In the genomic region with DNA sequence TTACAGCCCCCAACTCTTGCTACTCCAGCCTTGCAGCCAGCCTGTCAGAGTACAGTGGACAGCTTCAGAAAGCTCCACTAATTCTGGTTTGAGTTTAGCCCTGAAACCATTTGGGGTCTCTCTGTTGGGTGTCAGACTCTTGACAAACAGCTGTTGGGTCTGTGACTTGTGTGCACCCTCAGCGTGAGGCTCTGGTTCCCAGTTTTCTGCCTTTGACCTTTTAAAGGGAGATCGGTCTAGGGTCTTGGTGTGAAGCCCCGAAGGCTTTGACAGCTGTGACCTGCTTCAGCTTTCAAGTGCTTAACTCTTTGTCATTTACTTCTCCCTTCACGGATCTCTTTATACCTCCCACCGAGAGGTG, we compare ENCODE assay signal across 8 mouse cellular contexts. TPM values are rescaled to one million over a fixed set of nuclear protein-coding genes. Genes with fewer than 3 reads are reported as not detected.
A peak's percentile ranks its signal among the peaks of the same experiment; 100 is the strongest.
DNase-seq lines count a peak whose midpoint lies in the region; ATAC-seq lines count a peak whose summit lies in the region.

No protein-coding gene starts in this region.

- H3K36me3 ChIP-seq in kidney, embryonic 16.5 days (ENCODE audit: insufficient read depth, low read length): peaks cover 27% of the 10 kb centered on the region
- H3K36me3 ChIP-seq in intestine, embryonic 16.5 days (ENCODE audit: control insufficient read depth, insufficient read depth, low read length): peaks cover 22% of the 10 kb centered on the region
- peaks cover 39% of the 10 kb centered on the region for H3K36me3 ChIP-seq in neural tube, embryonic 13.5 days

- H3K9me3 ChIP-seq in kidney, embryonic 16.5 days (ENCODE audit: low read length): no peaks in the 10 kb centered on the region
- H3K9me3 ChIP-seq in intestine, embryonic 16.5 days (ENCODE audit: control insufficient read depth, low read length): no peaks in the 10 kb centered on the region
- H3K9me3 ChIP-seq in neural tube, embryonic 13.5 days: no peaks in the 10 kb centered on the region

- H3K4me2 ChIP-seq in kidney, embryonic 16.5 days (replicated peaks; ENCODE audit: low read depth, low read length): peak overlapping the region; percentile 59
- peak overlapping the region; percentile 72 for H3K4me2 ChIP-seq in intestine, embryonic 16.5 days (ENCODE audit: low read depth, low read length)
- peak overlapping the region; percentile 87 for H3K4me2 ChIP-seq in neural tube, embryonic 13.5 days

- peak overlapping the region; percentile 94 for H3K4me3 ChIP-seq in kidney, embryonic 16.5 days (ENCODE audit: low read length)
- H3K4me3 ChIP-seq in intestine, embryonic 16.5 days (ENCODE audit: low read length): peak overlapping the region; percentile 92
- peak overlapping the region; percentile 66 for H3K4me3 ChIP-seq in neural tube, embryonic 13.5 days

- peak overlapping the region; percentile 95; the same call in 1 of the 2 replicates for H3K27ac ChIP-seq in kidney, embryonic 16.5 days (ENCODE audit: low read length)
- H3K27ac ChIP-seq in intestine, embryonic 16.5 days (ENCODE audit: low read length): peak overlapping the region; percentile 98
- H3K27ac ChIP-seq in neural tube, embryonic 13.5 days (replicated peaks): peak overlapping the region; percentile 96

- peak overlapping the region; percentile 98 for H3K9ac ChIP-seq in kidney, embryonic 16.5 days (replicated peaks; ENCODE audit: low read length)
- H3K9ac ChIP-seq in intestine, embryonic 16.5 days (ENCODE audit: low read depth, low read length): peak overlapping the region; percentile 92
- peak overlapping the region; percentile 94 for H3K9ac ChIP-seq in neural tube, embryonic 13.5 days

- H3K4me1 ChIP-seq in kidney, embryonic 16.5 days (ENCODE audit: insufficient read depth, low read length): peaks cover 12% of the 10 kb centered on the region
- peaks cover 12% of the 10 kb centered on the region; the same call in 1 of the 2 replicates for H3K4me1 ChIP-seq in intestine, embryonic 16.5 days (ENCODE audit: control insufficient read depth, insufficient read depth, low read length)
- H3K4me1 ChIP-seq in neural tube, embryonic 13.5 days (replicated peaks): peaks cover 14% of the 10 kb centered on the region

- 2% methylated on average over 5 of the region's 5 CpGs for WGBS in kidney, embryonic 16.5 days
- WGBS in intestine, embryonic 16.5 days: 1% methylated on average over 5 of the region's 5 CpGs
- WGBS in neural tube, embryonic 13.5 days: 1% methylated on average over 5 of the region's 5 CpGs

- no peak for DNase-seq in kidney, adult 8-10 months
- peak; percentile 37 for DNase-seq in embryo, embryonic 9.5 days (ENCODE audit: extremely low spot score)
- no peak for DNase-seq in right cerebral cortex, adult 18-20 months
- no peak for DNase-seq in frontal cortex, adult 2 months (ENCODE audit: extremely low spot score in 1 of 2, low spot score in 1 of 2)
- DNase-seq in adrenal gland, adult 2 months: no peak

- no peaks in the 10 kb centered on the region for H3K27me3 ChIP-seq in kidney, embryonic 16.5 days (ENCODE audit: insufficient read depth, low read length)
- H3K27me3 ChIP-seq in intestine, embryonic 16.5 days (replicated peaks; ENCODE audit: control insufficient read depth, insufficient read depth, low read length): no peaks in the 10 kb centered on the region
- no peaks in the 10 kb centered on the region for H3K27me3 ChIP-seq in neural tube, embryonic 13.5 days

- ATAC-seq in kidney, embryonic 16.5 days (ENCODE audit: low FRiP score, low TSS enrichment): no peak
- ATAC-seq in intestine, embryonic 16.5 days: no peak
- no peak for ATAC-seq in neural tube, embryonic 13.5 days (ENCODE audit: low read depth)

RNA-seq across cellular contexts. Expression of a gene that starts 1.2 kb away (rescaled TPM):
- 64.5 and 75.9 TPM in 2 replicates for polyA plus RNA-seq in kidney, embryonic 16.5 days (2015; fragmentation: Nextera tagmentation; extraction: Ambion mirVana)
- polyA plus RNA-seq in intestine, embryonic 16.5 days (2015; fragmentation: Nextera tagmentation; extraction: Ambion mirVana): 46.6 and 51.1 TPM in 2 replicates
- polyA plus RNA-seq in neural tube, embryonic 13.5 days (2015; fragmentation: Nextera tagmentation; extraction: Ambion mirVana): 176 and 184 TPM in 2 replicates
- polyA plus RNA-seq in frontal cortex, adult 2 months (2012; rRNA removed): 219 and 255 TPM in 2 replicates
- 100 to 1,000 TPM; 120 to 128 TPM for total RNA-seq in adrenal gland, adult 2 months (2021)
- 129 and 130 TPM in 2 replicates for polyA plus RNA-seq in adrenal gland, adult 2 months (2012; rRNA removed)

RNA-seq across cellular contexts. Expression of a gene that starts 33.7 kb away (rescaled TPM):
- 1,255 and 1,413 TPM in 2 replicates for polyA plus RNA-seq in kidney, embryonic 16.5 days (2015; fragmentation: Nextera tagmentation; extraction: Ambion mirVana)
- polyA plus RNA-seq in intestine, embryonic 16.5 days (2015; fragmentation: Nextera tagmentation; extraction: Ambion mirVana): 1,841 and 1,876 TPM in 2 replicates
- 1,017 and 1,105 TPM in 2 replicates for polyA plus RNA-seq in neural tube, embryonic 13.5 days (2015; fragmentation: Nextera tagmentation; extraction: Ambion mirVana)
- 1,313 and 1,322 TPM in 2 replicates for polyA plus RNA-seq in frontal cortex, adult 2 months (2012; rRNA removed)
- total RNA-seq in adrenal gland, adult 2 months (2021): 100 to 1,000 TPM; 786 to 985 TPM
- 324 and 445 TPM in 2 replicates for polyA plus RNA-seq in adrenal gland, adult 2 months (2012; rRNA removed)

RNA-seq across cellular contexts. Expression of a gene that starts 38.2 kb away (rescaled TPM):
- 4.2 and 5.7 TPM in 2 replicates for polyA plus RNA-seq in kidney, embryonic 16.5 days (2015; fragmentation: Nextera tagmentation; extraction: Ambion mirVana)
- polyA plus RNA-seq in intestine, embryonic 16.5 days (2015; fragmentation: Nextera tagmentation; extraction: Ambion mirVana): 2.8 TPM in 2 replicates
- polyA plus RNA-seq in neural tube, embryonic 13.5 days (2015; fragmentation: Nextera tagmentation; extraction: Ambion mirVana): 4.1 and 5.0 TPM in 2 replicates
- polyA plus RNA-seq in frontal cortex, adult 2 months (2012; rRNA removed): 24.7 and 27.5 TPM in 2 replicates
- total RNA-seq in adrenal gland, adult 2 months (2021): 1 to 10 TPM; 6.2 to 8.3 TPM
- 5.1 and 5.7 TPM in 2 replicates for polyA plus RNA-seq in adrenal gland, adult 2 months (2012; rRNA removed)

RNA-seq across cellular contexts. Expression of a gene that starts 48.8 kb away (rescaled TPM):
- polyA plus RNA-seq in kidney, embryonic 16.5 days (2015; fragmentation: Nextera tagmentation; extraction: Ambion mirVana): 52.5 and 52.6 TPM in 2 replicates
- 43.2 and 43.3 TPM in 2 replicates for polyA plus RNA-seq in intestine, embryonic 16.5 days (2015; fragmentation: Nextera tagmentation; extraction: Ambion mirVana)
- 73.4 and 74.3 TPM in 2 replicates for polyA plus RNA-seq in neural tube, embryonic 13.5 days (2015; fragmentation: Nextera tagmentation; extraction: Ambion mirVana)
- 75.5 and 76.2 TPM in 2 replicates for polyA plus RNA-seq in frontal cortex, adult 2 months (2012; rRNA removed)
- total RNA-seq in adrenal gland, adult 2 months (2021): 10 to 100 TPM; 39.1 to 41.7 TPM
- 24.4 and 28.4 TPM in 2 replicates for polyA plus RNA-seq in adrenal gland, adult 2 months (2012; rRNA removed)

RNA-seq across cellular contexts. Expression of a gene that starts 49.0 kb away (rescaled TPM):
- 81.7 and 94.8 TPM in 2 replicates for polyA plus RNA-seq in kidney, embryonic 16.5 days (2015; fragmentation: Nextera tagmentation; extraction: Ambion mirVana)
- 104 TPM in 2 replicates for polyA plus RNA-seq in intestine, embryonic 16.5 days (2015; fragmentation: Nextera tagmentation; extraction: Ambion mirVana)
- 124 and 129 TPM in 2 replicates for polyA plus RNA-seq in neural tube, embryonic 13.5 days (2015; fragmentation: Nextera tagmentation; extraction: Ambion mirVana)
- 75.0 and 80.7 TPM in 2 replicates for polyA plus RNA-seq in frontal cortex, adult 2 months (2012; rRNA removed)
- 10 to 100 TPM; 79.3 to 93.8 TPM for total RNA-seq in adrenal gland, adult 2 months (2021)
- 21.3 and 22.2 TPM in 2 replicates for polyA plus RNA-seq in adrenal gland, adult 2 months (2012; rRNA removed)
